Mouse (Mus musculus) c-Kit-negative CD71-positive TER-119-positive erythroid progenitor cells, embryonic 14.5 days (primary cell): Measurements from ENCODE around the gene 1700001K19Rik.
"Not testable (repeated sequence)": the region's sequence is repeated elsewhere in the genome, so short reads cannot be mapped to it uniquely, and the experiment has no call there.

Experiments used
- DNase-seq: peaks from one replicate; pipeline ENCODE4 v3.0.0-alpha.2; 2013; ENCODE audit warnings: low read depth, low spot score

1700001K19Rik gene

DNA sequence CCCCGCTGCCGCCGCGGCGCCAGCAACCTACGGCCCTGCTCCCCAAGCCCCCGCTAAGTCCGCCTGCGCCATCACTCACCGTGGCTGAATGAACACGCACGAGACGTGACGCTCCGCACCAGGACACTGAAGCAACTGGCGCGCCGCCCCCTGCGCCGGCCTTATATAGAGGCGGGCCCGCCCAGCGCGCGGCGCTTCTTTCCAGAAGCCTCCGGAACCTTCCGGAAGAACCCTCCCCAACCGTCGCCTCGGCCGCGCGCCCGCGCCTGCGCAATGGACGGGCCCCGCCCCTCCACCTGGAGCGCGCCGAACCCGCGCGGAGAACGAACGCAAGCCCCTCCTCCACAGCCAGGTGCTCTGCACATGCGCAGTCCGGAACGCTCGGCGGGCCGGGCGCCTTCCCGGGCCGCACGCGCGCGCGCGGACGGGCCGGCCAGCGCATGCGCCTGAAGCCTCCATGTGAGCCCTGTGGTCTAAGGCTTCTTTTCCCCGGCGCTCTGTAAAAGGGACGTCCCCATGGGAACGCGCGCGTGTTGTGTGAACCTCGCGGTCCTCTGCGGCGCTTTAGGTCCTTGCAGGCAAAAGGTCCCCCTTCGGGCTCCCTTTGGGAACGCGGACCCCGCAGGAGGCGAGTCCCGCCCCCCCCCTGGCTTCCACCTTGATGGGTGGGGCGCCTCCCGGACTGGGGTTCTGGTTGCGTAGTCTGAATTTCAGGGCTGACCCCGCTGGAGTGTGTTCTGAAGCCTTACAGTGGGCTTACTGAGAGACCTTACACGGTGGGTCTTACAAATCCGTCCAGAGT lies 14.0 kb upstream of the 1700001K19Rik start:
- DNase-seq: peak; percentile 95

DNA sequence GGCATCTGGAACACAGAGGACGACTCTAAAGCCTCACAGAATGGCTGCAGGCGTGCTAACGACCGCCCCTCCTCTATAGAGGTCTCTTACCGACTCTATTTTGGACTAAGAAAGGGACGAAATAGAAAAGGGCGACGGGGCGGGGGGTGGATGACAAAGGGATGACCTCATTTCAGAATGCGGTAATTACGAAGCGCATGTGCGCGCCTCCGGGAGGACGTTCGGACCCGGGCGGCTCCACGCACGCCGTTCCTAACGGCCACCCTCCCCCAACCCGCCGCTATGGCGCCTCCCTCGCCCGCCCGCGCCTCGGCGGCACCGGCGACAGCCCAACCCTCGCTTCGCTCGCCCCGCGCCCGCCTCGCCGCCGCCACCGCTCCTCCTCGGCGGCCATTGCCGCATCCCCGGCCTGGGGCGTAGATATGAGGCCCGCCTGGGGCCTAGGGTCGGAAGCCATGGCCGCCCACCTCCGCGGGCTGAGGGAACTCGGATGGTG lies 13.3 kb upstream of the 1700001K19Rik start:
- no peak for DNase-seq

DNA sequence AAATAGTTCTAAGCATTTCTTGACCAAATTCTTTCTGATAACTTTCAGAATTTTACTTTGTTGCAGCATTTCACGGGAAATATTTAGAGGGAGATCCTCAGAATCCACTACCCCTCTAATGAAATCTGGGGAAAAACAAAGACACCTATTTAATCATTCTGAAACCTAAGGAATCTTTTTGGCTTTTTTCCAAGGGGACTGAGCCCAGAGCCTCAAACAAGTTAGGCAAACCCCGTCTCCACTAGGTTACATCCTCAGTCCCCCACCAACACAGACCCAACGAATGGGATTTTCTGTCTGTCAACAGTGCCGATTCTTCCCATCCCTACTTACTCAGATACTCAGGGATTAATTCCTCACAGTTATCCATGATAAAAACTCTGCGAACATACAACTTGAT lies 11.0 kb upstream of the 1700001K19Rik start:
- DNase-seq: not testable (repeated sequence)

DNA sequence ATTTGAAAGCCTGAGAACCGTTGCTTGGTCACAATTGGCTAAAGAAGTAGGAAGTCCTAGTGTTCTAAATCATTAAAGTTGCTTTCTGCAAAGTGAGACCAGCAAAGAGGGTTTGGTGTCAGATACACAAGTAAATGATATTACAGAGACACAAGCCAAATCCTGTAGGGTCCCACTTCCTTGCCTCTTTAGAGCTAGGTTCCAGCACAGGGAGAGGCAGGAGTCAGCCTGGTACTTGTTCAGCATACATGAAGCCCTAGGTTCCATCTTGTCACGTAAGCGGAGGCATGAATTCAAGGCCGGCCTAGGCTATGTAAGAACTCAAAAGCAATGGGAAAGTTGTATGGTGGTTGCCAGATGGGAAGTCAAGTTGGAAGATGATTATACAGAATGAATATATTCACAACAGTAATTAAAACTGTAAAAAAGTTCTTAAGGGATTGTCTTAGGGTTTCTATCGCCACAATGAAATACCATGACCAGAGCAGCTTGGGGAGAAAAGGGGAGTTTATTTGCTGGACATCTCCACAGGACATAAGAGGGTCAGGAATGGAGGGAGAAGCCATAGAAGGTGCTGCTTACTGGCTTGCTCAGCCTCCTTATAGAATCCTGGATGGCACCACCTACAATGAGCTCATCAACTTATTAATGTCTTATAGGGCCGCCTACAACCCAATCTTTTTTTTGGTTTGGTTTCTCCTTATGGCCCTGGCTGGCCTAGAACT lies 7.7 kb upstream of the 1700001K19Rik start:
- no peak for DNase-seq

DNA sequence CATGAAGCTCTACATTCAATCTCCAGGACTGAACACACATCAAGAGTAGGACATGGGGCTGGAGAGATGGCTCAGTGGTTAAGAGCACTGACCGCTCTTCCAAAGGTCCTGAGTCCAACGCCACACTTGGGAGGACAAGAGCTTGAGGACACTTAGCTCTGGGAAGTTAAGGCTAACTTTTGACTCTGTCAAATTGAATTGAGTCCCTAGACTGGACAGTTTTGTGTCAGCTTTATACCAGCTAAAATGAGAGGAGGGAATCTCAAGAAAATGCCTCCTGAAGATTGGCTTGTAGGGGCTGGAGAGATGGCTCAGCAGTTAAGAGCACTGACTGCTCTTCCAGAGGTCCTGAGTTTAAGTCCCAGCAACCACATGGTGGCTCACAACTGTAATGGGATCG lies 6.5 kb upstream of the 1700001K19Rik start:
- not testable (repeated sequence) for DNase-seq

DNA sequence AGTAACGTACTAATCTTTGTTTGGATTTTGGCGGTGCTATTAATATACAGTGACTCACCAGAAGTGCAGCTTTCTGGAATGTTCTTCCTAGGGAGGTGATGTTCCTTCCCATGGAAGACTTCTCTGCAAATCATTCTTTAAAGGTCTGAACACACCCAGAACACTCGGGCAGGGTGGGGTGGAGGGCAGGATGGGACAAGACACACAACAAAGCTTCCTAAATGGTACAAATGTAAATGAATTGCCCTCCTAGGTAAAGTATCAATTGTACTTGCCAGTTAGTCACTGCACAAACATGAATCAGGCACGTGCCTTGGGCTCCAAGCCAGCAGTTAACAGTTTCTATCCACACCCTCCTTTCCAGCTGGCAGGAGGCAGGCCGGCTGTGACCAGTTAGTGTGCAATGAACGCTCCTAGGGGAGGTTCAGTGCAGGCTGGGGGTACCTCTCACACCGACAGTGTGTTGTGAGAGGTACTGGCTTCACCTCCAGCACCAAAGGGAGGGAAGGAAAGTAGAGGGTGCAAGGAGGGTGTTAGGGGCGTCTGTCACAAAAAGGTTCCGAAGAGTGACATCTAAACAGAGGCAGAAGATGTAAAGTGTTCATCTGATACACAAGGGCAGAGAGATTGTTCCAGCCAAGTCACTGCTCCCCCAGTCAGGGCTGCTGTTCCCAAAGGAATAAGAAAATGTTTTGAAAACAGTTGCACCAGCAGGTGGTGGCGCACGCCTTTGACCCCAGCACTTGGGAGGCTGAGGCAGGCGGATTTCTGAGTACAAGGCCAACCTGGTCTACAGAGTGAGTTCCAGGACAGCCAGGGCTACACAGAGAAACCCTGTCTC lies 5.7 kb upstream of the 1700001K19Rik start:
- no peak for DNase-seq

DNA sequence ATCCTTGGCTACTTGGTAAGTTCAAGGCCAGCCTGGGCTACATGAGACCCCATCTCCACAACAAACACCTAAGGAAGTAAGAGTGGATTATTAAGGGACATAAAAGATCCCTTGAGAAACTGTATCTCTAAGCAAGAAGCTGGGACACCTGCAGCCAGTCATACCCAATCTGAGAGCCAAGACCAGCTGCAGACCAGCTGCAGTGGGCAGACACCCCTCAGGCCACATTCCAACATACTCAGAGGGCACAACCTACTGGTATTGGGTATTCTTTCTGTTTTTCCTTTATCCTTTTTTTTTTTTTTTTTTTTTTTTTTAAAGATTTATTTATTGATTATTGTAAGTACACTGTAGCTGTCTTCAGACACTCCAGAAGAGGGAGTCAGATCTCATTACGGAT lies 1.2 kb upstream of the 1700001K19Rik start:
- DNase-seq: no peak

DNA sequence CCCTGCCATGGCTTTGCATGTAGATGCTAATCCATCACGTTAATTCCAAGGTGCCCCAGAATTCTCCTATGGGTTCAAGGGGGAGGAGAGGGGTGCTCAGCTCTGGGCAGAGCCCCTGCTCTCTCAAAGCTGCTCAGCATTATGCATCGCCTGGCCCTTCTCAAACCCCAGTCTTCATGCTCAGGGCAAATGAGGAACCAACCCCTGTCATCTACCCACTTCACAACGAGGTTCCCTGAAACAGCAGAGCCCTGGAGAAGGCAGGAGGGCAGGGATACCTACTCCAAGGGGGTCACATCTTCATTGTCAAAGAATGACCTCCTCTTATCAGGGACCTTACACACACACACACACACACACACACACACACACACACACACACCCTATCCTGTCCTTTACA lies 541 bp downstream of the 1700001K19Rik start:
- DNase-seq: no peak

DNA sequence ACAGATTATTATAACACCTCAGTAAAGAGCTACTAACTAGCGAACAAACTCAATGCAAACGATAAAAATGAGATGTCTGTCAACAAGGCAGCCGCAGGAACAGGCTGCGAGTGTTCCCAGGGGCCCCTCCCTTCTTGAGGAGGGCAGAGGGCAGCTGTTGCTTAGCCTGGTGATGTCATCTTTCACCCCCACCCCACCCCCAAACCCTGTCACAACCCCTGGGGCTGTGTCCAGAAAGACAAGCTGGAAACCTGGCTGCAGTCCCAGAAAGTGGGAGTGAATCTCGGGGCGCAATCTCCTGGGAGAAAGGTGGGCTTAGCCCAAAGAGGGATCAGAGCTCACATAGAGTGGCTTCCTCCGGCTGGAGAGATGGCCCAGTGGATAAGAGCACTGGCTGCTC lies 1.2 kb downstream of the 1700001K19Rik start:
- no peak for DNase-seq

DNA sequence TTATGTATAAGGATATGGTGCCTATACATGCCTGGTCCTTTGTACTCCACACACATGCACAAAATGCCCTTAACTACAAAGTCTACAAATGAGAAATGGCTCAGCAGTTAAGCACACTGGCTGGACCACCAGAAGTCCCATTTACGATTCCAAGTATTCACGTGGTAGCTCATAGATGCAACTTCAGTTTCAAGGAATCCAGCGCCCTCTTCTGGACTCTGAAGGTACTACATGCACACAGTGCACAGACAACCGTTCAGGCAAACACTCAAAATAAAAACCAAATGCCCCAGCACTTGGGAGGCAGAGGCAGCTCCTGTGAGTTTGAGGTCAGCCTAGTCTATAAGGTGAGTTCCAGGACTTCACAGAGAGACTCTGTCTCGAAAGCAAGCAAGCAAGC lies 8.2 kb downstream of the 1700001K19Rik start:
- no peak for DNase-seq

DNA sequence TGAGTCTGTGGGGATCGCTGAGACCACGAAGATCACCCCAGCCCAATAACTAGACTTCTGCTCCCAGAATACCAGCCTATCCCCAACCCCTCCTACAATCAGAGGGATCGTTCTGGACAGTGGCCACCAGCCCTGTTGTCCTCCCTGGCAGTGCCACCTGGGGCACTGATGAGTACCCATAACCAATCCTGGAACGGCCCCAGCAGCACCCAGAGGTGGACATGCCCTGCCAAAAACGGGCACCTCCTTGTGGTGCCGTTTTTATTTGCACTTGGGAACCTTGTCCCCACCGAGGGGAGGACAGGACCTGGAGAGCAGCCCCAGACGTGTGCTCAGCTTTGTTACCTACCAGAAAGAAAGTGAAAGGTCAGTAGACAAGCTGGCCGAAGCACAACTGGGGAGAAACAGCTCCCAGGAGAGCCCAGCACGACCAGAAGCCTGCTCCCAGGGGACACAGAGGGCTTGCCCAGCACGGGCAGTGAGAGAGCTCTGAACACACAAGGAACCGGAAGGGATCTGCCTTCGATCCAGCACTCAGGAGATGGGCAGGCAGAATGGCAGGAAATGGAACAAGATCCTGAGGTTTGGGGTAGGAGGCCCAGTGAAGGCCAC lies 14.8 kb downstream of the 1700001K19Rik start:
- no peak for DNase-seq

DNA sequence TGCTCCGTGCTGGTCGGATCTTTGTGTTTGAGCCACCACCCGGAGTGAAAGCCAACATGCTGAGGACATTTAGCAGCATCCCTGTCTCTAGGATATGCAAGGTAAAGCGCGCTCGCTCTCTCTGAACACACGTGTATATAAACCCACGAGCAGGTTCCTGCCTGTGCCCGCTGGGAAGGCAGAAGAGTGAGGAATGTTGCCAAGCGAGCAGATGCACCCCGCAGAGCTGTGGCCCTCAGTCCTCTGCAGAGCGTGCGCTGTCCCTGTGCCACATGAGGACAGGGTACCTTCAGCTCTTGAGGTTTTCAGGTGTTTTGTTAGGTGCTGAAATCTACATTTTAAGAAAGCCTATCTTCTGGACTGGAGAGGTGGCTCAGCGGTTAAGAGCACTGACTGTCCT lies 20.7 kb downstream of the 1700001K19Rik start:
- no peak for DNase-seq

DNA sequence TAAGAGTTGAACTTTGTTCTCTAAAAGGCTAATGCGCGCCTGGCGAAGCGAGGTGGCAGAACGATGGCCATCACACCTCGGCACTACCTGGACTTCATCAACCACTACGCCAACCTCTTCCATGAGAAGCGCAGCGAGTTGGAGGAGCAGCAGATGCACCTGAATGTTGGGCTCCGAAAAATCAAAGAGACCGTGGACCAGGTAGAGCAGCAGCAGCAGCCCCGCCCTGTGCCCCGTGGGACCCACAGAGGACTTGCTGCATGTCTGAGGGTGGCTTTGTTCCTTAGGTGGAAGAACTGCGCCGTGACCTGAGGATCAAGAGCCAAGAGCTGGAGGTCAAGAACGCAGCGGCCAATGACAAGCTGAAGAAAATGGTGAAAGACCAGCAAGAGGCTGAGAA lies 31.0 kb downstream of the 1700001K19Rik start:
- no peak for DNase-seq

DNA sequence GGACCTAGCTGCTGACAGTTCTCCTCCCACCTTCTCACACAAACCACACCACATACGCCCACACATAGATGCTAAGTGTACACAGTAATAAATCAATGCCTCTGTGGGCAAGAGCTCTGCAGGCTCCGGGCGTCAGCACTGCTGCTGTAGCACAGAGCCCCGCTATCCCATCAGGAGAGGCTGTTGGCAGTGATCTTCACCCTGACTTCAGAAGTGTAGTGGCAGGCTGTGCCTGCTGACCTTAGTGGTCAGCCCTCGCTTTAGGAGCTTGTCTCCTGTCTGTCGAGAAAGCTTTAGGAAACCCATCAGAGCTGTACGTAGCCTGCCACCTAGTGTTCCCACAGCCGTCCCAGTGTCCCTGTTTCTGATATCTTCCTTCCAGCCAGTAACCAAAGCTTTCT lies 32.2 kb downstream of the 1700001K19Rik start:
- DNase-seq: no peak

DNA sequence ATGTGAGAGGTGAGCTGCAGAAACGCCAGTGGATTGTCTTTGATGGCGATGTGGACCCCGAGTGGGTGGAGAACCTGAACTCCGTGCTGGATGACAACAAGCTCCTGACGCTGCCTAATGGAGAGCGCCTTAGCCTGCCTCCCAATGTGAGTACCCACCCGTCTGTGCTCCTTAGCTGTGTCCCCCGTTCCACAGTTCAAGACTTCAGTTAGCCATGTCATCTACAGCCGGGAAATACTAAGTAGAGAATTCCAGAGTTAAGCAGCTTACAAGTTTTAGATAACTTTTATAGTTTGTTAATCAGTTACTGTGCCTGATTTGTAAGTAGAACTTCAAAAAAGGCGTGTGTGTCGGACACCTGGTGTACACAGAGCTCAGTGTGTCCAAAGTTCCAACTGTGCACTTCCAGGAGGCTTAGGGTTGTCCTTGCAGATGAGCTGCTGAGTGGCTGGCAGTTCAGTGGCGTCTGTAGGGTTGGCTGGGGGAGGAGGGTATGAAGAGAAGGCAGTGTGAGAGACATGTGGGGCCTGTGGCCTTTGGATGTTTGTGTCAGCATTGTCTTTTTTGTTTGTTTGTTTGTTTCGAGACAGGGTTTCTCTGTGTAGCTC lies 44.8 kb downstream of the 1700001K19Rik start:
- DNase-seq: no peak

DNA sequence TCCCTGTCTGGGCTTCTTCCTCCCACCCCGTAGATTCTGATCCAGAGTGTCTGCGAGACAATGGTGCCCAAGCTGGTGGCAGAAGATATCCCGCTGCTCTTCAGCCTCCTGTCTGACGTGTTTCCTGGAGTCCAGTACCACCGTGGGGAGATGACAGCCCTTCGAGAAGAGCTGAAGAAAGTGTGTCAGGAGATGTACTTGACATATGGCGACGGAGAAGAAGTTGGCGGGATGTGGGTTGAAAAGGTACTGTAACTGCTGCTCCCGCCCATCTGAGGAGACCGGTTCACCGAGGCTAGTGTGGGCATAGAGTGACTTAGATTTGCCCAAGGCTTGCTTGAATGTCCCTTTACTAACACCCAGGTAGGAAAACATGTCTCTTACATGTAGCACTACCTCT lies 46.1 kb downstream of the 1700001K19Rik start:
- no peak for DNase-seq

DNA sequence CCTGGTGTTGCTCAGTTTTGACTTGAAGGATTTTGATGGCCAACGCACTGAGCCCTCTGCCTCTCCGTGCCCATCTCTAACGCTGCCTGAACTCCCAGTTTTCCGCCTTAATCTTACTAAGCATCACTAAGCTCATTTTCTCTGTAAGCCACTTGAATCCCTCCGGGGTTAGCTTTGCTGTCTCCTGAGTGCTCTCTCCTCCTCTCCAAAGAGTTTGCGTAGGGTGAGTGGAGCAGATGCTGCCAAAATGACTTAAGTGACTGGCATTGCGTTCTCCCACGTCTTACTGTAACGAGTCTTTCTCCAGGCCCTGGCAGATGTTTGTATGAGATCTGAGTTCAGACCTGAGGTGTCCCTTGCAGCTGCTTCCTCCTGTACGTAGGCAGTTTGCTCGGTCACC lies 52.4 kb downstream of the 1700001K19Rik start:
- no peak for DNase-seq
